Mouse (Mus musculus) erythroblast, embryonic 14.5 days (primary cell): ENCODE measurements at regions not wholly inside any gene's neighbourhood (a gene's known extent, or its start where the extent isn't known, plus 50 kb on each side); places are given as distances from the start of the nearest gene placed in this dataset.

ENCODE experiments used
- GATA1 ChIP-seq: IDR thresholded peaks from 2 replicates; pipeline ENCODE4 v1.6.1; 2012; ENCODE audit warnings: low read length, inconsistent platforms, mixed read lengths
- TAL1 ChIP-seq: IDR thresholded peaks from 3 replicates; pipeline ENCODE4 v1.6.1; 2012; ENCODE audit warnings: low read length, inconsistent platforms, mixed read lengths

GRCm38 (mm10) chr12:16210553-16210952 is 393.8 kb upstream of the Trib2 start:
- TF ChIP-seq GATA1 (no peak), TAL1 (no peak)
